Mouse (Mus musculus) CD4-positive, CD25-positive, alpha-beta regulatory T cell, adult 9 weeks (primary cell): Measurements from ENCODE around the gene Kcnk18. TPM values are rescaled to one million over a fixed set of nuclear protein-coding genes. Genes with fewer than 3 reads are reported as not detected.

Experiments used
- polyA plus RNA-seq: library from polyadenylated mRNA; unstranded; fragments of 100-300 nt; shearing (Covaris generic); gene quantifications from one replicate; pipeline ENCODE4 v1.2.1, GENCODE M21; 2017

The Kcnk18 gene
- polyA plus RNA-seq = not detected

DNA sequence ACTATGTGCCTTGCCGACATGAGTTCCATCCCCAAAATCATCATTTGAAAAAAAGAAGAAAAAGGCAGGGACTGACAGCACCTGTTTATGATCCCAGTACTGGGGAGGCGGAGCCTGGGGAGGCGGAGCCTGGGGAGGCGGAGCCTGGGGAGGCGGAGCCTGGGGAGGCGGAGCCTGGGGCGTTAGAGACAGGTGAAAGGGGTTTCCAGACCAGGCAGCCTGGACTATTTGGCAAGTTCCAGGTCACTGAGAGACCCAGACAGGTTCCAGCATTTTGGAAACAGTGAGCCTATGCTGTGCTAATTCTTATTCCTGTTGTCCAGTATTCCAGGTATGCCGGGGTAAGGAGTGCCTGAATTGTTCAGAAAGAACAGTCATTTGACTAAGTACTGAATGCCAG, at the start of gene Kcnk18:
Gene Kcnk18, plus strand, starts transcription at position 224 of the 400 bp plus-strand sequence.

DNA sequence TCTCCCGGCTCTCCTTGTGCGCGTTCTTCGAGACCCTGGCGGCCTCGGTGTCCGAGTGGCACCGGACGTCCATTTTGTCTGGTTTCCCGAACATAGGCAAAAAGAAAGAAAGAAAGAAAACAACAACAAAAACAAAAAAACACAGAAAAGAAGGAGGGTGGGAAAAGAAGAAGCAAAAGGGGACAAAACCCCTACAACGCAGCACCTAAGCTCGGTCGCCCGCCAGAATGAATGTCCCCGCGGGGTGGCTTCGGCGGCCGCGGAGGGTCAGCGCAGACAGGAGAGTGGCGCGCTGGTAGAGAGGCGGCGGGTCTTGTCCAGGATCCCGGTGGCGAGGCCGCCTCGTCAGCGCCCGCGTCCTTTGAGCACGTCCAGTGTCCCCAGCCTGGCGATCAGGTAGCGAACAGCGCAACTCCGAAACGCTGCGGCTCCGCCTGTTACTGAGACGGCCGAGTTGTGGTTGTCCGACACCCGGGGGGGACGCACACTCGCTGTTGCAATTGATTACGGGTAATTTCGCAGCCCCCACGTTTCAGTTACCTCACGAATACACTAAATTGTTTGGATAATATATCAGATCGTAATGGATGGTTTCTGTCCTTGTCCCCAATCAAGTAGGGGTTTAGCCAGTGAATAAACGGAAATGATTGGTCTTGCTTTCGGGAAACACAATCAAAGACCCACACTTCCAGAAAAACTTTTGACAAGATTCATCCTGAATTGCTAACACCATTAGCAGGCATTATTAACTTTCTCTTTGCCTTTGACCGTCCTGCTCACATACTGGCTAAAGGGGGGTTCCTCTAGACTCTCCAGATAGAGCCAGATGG, 48.9 kb upstream of the Kcnk18 start, which contains the start of gene Vax1:
Gene Vax1, minus strand, starts transcription at position 121 of the 830 bp plus-strand sequence.

DNA sequence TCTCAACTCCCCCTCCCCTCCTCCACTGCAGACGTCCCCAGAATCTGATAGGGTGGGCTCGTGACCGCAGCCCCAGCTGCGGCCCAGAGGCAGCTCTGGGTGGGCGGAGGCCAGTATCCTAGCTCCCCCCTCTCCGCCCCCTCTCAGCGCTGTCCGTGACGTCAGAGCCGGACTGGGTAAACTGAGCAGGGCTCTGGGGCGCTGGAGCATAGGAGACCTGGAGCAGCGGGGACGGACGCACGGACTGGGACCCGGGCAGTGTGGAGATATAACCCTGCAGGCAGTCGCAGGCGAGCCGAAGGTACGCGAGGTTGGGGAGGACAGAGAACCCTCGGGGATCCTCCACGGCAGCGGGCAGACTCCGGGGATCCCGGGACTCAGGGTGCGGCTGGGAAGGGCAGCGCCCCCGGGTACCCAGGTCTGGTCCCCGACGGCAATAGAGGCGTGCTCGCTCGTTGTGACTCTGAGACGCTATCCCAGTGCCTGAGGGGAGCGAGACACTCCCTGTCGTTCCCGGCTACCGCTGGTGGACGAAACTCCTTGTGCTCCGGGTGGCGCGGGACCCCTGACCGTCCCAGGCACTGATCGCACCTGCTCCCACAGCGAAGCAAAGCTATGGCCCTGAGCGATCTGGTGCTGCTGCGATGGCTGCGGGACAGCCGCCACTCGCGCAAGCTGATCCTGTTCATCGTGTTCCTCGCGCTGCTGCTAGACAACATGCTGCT, 41.9 kb downstream of the Kcnk18 start, which contains the start of gene Slc18a2:
Gene Slc18a2, plus strand, starts transcription at position 179 of the 725 bp plus-strand sequence.

Other genes starting within 250 kb of the Kcnk18 start
- gene Shtn1, start 143.1 kb upstream of the Kcnk18 start, polyA plus RNA-seq = 2.0 TPM
- not detected for gene Vax1, start 49.2 kb upstream of the Kcnk18 start, polyA plus RNA-seq
- 7.1 TPM for gene Slc18a2, start 41.7 kb downstream of the Kcnk18 start, polyA plus RNA-seq
- gene Rps12-ps3, start 103.1 kb downstream of the Kcnk18 start, polyA plus RNA-seq = 105 TPM
- gene Pdzd8, start 126.6 kb downstream of the Kcnk18 start, polyA plus RNA-seq = 5.3 TPM
- gene Emx2, start 239.2 kb downstream of the Kcnk18 start, polyA plus RNA-seq = not detected